Mouse (Mus musculus) ES-Bruce4 (cell line): ENCODE measurements around the gene Nelfcd. TPM values are rescaled to one million over a fixed set of nuclear protein-coding genes. Genes with fewer than 3 reads are reported as not detected.

Experiments
- H3K27ac ChIP-seq: 2 replicates; pipeline ENCODE4 v1.5.1; 2012; ENCODE audit warnings: low read length, inconsistent platforms; ENCODE audit not compliant: insufficient read depth
- H3K27me3 ChIP-seq: 2 replicates; pipeline ENCODE4 v1.6.1; 2012; ENCODE audit warnings: mild to moderate bottlenecking, low read length, inconsistent platforms; ENCODE audit not compliant: control insufficient read depth, poor library complexity, insufficient read depth, severe bottlenecking
- H3K36me3 ChIP-seq: 2 replicates; pipeline ENCODE4 v1.6.1; 2012; ENCODE audit warnings: inconsistent platforms, mild to moderate bottlenecking, low read length, moderate library complexity; ENCODE audit not compliant: control insufficient read depth, poor library complexity, insufficient read depth, severe bottlenecking
- H3K4me1 ChIP-seq: one replicate; pipeline ENCODE4 v1.8.1; 2011; ENCODE audit warnings: low read length; ENCODE audit not compliant: control insufficient read depth, insufficient read depth
- H3K4me3 ChIP-seq: 2 replicates; pipeline ENCODE4 v1.5.1; 2011; ENCODE audit warnings: low read depth, mild to moderate bottlenecking, low read length
- H3K9ac ChIP-seq: 2 replicates; pipeline ENCODE4 v1.6.1; 2012; ENCODE audit warnings: low read depth, mild to moderate bottlenecking, inconsistent platforms; ENCODE audit not compliant: poor library complexity, severe bottlenecking
- H3K9me3 ChIP-seq: replicated peaks from 2 replicates; pipeline ENCODE4 v1.6.1; 2012; ENCODE audit warnings: mild to moderate bottlenecking, low read length, inconsistent platforms; ENCODE audit not compliant: control insufficient read depth, poor library complexity, insufficient read depth, severe bottlenecking
- CTCF ChIP-seq: IDR thresholded peaks from one replicate; pipeline ENCODE4 v1.8.1; 2011; ENCODE audit warnings: low read depth, low read length
- EP300 ChIP-seq: IDR thresholded peaks from 2 replicates; pipeline ENCODE4 v1.6.1; 2011; ENCODE audit warnings: low read depth, low read length; ENCODE audit not compliant: insufficient read depth
- POLR2A ChIP-seq: IDR thresholded peaks from one replicate; pipeline ENCODE4 v1.8.1; 2011; ENCODE audit warnings: low read length; ENCODE audit not compliant: insufficient read depth
- polyA plus RNA-seq: library from polyadenylated mRNA; stranded (reverse); fragments of >200 nt; gene quantifications from 2 replicates; pipeline ENCODE4 v1.2.4, GENCODE M21; 2011; ENCODE audit warnings: low read depth; ENCODE audit not compliant: missing spikeins, insufficient read depth, insufficient read length

Gene Nelfcd
- polyA plus RNA-seq = 64.3 and 69.5 TPM in 2 replicates

DNA sequence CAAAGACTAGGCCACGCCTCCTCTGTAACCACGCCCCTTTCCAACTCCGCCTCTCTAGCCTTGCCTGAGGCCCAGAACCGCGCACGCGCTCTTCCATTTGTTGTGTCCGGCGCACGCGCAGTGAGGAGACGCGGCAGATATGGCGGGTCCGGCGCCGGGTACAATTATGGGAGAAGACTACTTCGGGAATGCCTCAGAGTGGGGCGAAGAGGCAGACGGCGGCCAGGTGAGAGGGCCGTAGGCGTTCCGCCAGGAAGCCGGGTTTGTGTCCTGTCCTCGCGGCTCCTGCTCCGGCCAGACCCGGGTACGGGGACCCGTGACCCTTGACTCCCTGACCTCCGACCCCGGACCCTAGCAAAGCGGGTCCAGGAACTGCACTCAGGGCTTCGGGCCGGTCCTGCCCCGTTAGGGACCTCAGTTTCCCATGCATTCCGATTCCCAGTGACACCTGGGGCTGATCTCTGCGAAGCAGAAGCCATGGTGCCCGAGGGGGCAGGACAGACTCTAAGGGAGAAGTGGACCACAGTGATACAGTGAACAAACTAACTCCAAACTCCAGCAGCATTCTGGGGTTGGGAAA, at the start of gene Nelfcd:
TSS of gene Nelfcd (plus strand) at position 74 of the 580 bp plus-strand sequence.
- H3K27ac ChIP-seq = no peak within 1 kb of the TSS
- peak within 1 kb of the TSS; percentile 95 for H3K4me3 ChIP-seq
- no peaks in the 10 kb centered on the region; the same call in 1 of the 2 replicates for H3K36me3 ChIP-seq
- H3K4me1 ChIP-seq = no peaks in the 10 kb centered on the region
- H3K9ac ChIP-seq = peak within 1 kb of the TSS; percentile 85
- TF ChIP-seq POLR2A (peak; percentile 64), EP300 (no peak), CTCF (no peak)
- no peaks in the 10 kb centered on the region for H3K27me3 ChIP-seq
- H3K9me3 ChIP-seq = no peaks in the 10 kb centered on the region

- Histone ChIP-seq H3K27ac (no peak overlapping the region), H3K4me1 (no peaks in the 10 kb centered on the region), H3K9ac (no peak overlapping the region), H3K9me3 (no peaks in the 10 kb centered on the region), H3K36me3 (no peaks in the 10 kb centered on the region), H3K27me3 (no peaks in the 10 kb centered on the region), H3K4me3 (no peak overlapping the region)
- no peak for TF ChIP-seq EP300
- TF ChIP-seq POLR2A = no peak
- TF ChIP-seq CTCF = no peak
Observed at GRCm38 (mm10) chr2:174366571-174366970, 49.0 kb upstream of the Nelfcd start.

DNA sequence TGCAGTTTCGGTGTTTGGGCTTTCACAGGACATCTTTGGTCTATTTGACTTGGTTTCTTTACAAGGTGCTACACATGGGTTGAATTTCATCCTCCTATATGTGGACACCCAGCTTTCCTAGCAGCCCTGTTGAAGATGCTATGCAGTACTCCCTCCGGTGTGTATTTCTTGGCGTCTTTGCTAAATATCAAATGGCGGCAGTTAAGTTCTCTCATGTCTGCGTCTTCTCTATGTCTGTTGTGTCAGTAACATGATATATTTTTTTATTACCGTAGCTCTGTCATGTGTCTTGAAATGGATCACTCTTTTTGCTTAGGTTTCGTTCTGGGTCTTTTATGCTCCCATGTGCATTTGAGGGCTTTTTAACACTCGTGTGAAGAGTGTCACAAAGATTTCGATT, 34.6 kb upstream of the Nelfcd start:
- Histone ChIP-seq H3K27ac (no peak overlapping the region), H3K4me3 (no peak overlapping the region), H3K36me3 (no peaks in the 10 kb centered on the region), H3K9me3 (no peaks in the 10 kb centered on the region), H3K27me3 (no peaks in the 10 kb centered on the region), H3K4me1 (no peaks in the 10 kb centered on the region), H3K9ac (no peak overlapping the region)
- no peak for TF ChIP-seq EP300
- TF ChIP-seq CTCF = no peak
- no peak for TF ChIP-seq POLR2A

GRCm38 (mm10) chr2:174391936-174392335, 23.7 kb upstream of the Nelfcd start:
- H3K27me3 ChIP-seq = no peaks in the 10 kb centered on the region; the same call in 1 of the 2 replicates
- H3K4me3 ChIP-seq = no peak overlapping the region
- no peaks in the 10 kb centered on the region for H3K9me3 ChIP-seq
- H3K36me3 ChIP-seq = no peaks in the 10 kb centered on the region
- no peak overlapping the region for H3K9ac ChIP-seq
- no peak overlapping the region for H3K27ac ChIP-seq
- TF ChIP-seq EP300 (no peak), POLR2A (no peak), CTCF (no peak)
- no peaks in the 10 kb centered on the region for H3K4me1 ChIP-seq

- Histone ChIP-seq H3K4me3 (no peak overlapping the region), H3K9me3 (no peaks in the 10 kb centered on the region), H3K36me3 (no peaks in the 10 kb centered on the region), H3K27me3 (no peaks in the 10 kb centered on the region; the same call in 1 of the 2 replicates), H3K9ac (no peak overlapping the region), H3K27ac (no peak overlapping the region), H3K4me1 (no peaks in the 10 kb centered on the region)
- TF ChIP-seq POLR2A (no peak), CTCF (no peak), EP300 (no peak)
Observed at GRCm38 (mm10) chr2:174392554-174392953, 23.1 kb upstream of the Nelfcd start.

DNA sequence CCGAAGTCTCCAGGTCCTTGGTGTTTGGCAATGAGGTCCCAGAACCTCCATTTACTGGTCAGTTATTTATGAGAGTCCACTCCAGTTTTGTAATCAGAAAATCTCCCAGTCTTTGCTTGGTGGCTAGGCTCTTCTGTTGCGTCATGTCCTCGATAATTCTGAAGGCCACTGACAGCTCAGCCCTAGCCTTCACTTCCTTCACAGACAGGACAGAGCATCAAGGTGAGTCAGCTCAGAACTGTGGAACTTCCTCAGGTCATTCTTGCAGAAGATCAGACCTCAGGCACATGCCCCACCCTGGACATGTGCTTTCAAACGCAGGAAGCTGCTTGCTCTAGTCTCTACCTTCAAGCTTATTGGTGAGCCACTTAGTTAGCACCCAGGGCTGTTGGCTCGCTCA, 22.2 kb upstream of the Nelfcd start:
- no peak for TF ChIP-seq EP300
- no peak for TF ChIP-seq POLR2A
- no peak for TF ChIP-seq CTCF
- H3K9ac ChIP-seq = no peak overlapping the region
- no peaks in the 10 kb centered on the region for H3K36me3 ChIP-seq
- no peaks in the 10 kb centered on the region; the same call in 1 of the 2 replicates for H3K27me3 ChIP-seq
- H3K4me3 ChIP-seq = no peak overlapping the region
- no peaks in the 10 kb centered on the region for H3K4me1 ChIP-seq
- H3K27ac ChIP-seq = no peak overlapping the region
- no peaks in the 10 kb centered on the region for H3K9me3 ChIP-seq
